ENCODE assay signal across 8 mouse cellular contexts in genomic region chr15:89377938-89378828, GRCm38 (mm10). TPM values are rescaled to one million over a fixed set of nuclear protein-coding genes. Genes with fewer than 3 reads are reported as not detected.
DNase-seq lines count a peak whose midpoint lies in the region; ATAC-seq and TF ChIP-seq lines count a peak whose summit lies in the region.

No protein-coding gene starts in this region.

- no peak for TF ChIP-seq CTCF in brain, embryonic 14.5 days (IDR thresholded peaks at IDR 0.05; ENCODE audit: borderline replicate concordance, extremely low read depth, insufficient read depth, insufficient read length)
- TF ChIP-seq CTCF in forebrain, postnatal 0 days (IDR thresholded peaks at IDR 0.05; ENCODE audit: low read depth), result no peak

- H3K9me3 ChIP-seq in heart, embryonic 15.5 days (replicated peaks), result no peaks in the 10 kb centered on the region
- no peaks in the 10 kb centered on the region for H3K9me3 ChIP-seq in forebrain, postnatal 0 days (ENCODE audit: low read length)

- H3K36me3 ChIP-seq in heart, embryonic 15.5 days, result no peaks in the 10 kb centered on the region
- no peaks in the 10 kb centered on the region for H3K36me3 ChIP-seq in forebrain, postnatal 0 days (ENCODE audit: insufficient read depth)

- 12% methylated on average over 46 of the region's 46 CpGs for WGBS in heart, embryonic 15.5 days
- 12% methylated on average over 46 of the region's 46 CpGs for WGBS in forebrain, postnatal 0 days

- no peak for TF ChIP-seq POLR2A in brain, embryonic 14.5 days (IDR thresholded peaks at IDR 0.05; ENCODE audit: borderline replicate concordance, extremely low read depth, insufficient read depth, insufficient read length, poor library complexity, severe bottlenecking)

- peaks cover 32% of the 10 kb centered on the region for H3K4me1 ChIP-seq in heart, embryonic 15.5 days (replicated peaks)
- H3K4me1 ChIP-seq in forebrain, postnatal 0 days (ENCODE audit: insufficient read depth), result 0 out of 2 replicates have a peak, but pooled peaks cover 4% of the 10 kb centered on the region

- ATAC-seq in heart, embryonic 15.5 days (replicated peaks; ENCODE audit: insufficient number of reproducible peaks, insufficient read depth, low FRiP score, low read depth), result no peak
- ATAC-seq in forebrain, postnatal 0 days, result no peak
- peak; percentile 5 for ATAC-seq in megakaryocyte progenitor cell, adult 5-6 weeks (replicated peaks; ENCODE audit: poor library complexity)
- ATAC-seq in monocyte, adult 5-6 weeks (replicated peaks; ENCODE audit: insufficient number of reproducible peaks, low FRiP score, low TSS enrichment, poor library complexity, severe bottlenecking), result no peak

- intact Hi-C loops in heart, postnatal 14 days (cut with DNase I), result loop anchor here (2.0 to 5.0 kb wide), 2 partner anchors 51 to 89 kb away; partner anchors contain the start of genes C730034F03Rik, Chkb and Gm44502

- DNase-seq in heart, postnatal 14 days, result no peak
- DNase-seq in brain, embryonic 14.5 days (ENCODE audit: low read depth), result peak; percentile 5
- DNase-seq in forebrain, postnatal 0 days, result no peak
- DNase-seq in left cerebral cortex, adult 9 months (ENCODE audit: low spot score in 2 of 2), result no peak
- no peak for DNase-seq in testis, postnatal 14 days (ENCODE audit: low spot score)

- peak overlapping the region; percentile 89 for H3K4me2 ChIP-seq in heart, embryonic 15.5 days
- H3K4me2 ChIP-seq in forebrain, postnatal 0 days (ENCODE audit: low read depth), result peak overlapping the region; percentile 53

- H3K9ac ChIP-seq in heart, embryonic 15.5 days, result peak overlapping the region; percentile 57
- peak overlapping the region; percentile 35 for H3K9ac ChIP-seq in forebrain, postnatal 0 days

- H3K27ac ChIP-seq in heart, embryonic 15.5 days, result no peak overlapping the region
- H3K27ac ChIP-seq in forebrain, postnatal 0 days (ENCODE audit: low read depth, low read length), result no peak overlapping the region

- H3K4me3 ChIP-seq in heart, embryonic 15.5 days, result peak overlapping the region; percentile 44
- peak overlapping the region; percentile 37 for H3K4me3 ChIP-seq in forebrain, postnatal 0 days (ENCODE audit: low read depth, low read length)

- H3K27me3 ChIP-seq in heart, embryonic 15.5 days, result peaks cover 64% of the 10 kb centered on the region
- H3K27me3 ChIP-seq in forebrain, postnatal 0 days (ENCODE audit: insufficient read depth, low read length), result peaks cover 32% of the 10 kb centered on the region

RNA-seq across cellular contexts. Expression of gene Odf3b, which starts 0.9 kb away (rescaled TPM):
- polyA plus RNA-seq in heart, embryonic 15.5 days (2015; fragmentation: Nextera tagmentation; extraction: Ambion mirVana), result 0.96 and 1.1 TPM in 2 replicates
- total RNA-seq in heart, postnatal 14 days (2021), result 1 to 10 TPM in 1 of 2 experiments, under 1 TPM in 1; 0.76 to 1.6 TPM
- 2.4 and 3.2 TPM in 2 replicates for polyA plus RNA-seq in brain, embryonic 14.5 days (2012; rRNA removed)
- total RNA-seq in forebrain, postnatal 0 days (2014; rRNA removed), result 3.5 and 5.0 TPM in 2 replicates
- 6.9 and 9.9 TPM in 2 replicates for polyA plus RNA-seq in forebrain, postnatal 0 days (2015; fragmentation: Nextera tagmentation; extraction: Ambion mirVana)
- total RNA-seq in megakaryocyte progenitor cell, adult 5-6 weeks (2015), result 0.90 and 2.7 TPM in 2 replicates
- total RNA-seq in megakaryocyte progenitor cell, adult 5-6 weeks (2017), result 1.9 and 3.7 TPM in 2 replicates
- total RNA-seq in monocyte, adult 5-6 weeks (2017), result not detected in 3 replicates

RNA-seq across cellular contexts. Expression of gene Tymp, which starts 1.3 kb away (rescaled TPM):
- 1.2 and 1.3 TPM in 2 replicates for polyA plus RNA-seq in heart, embryonic 15.5 days (2015; fragmentation: Nextera tagmentation; extraction: Ambion mirVana)
- under 1 TPM; 0.20 to 0.74 TPM for total RNA-seq in heart, postnatal 14 days (2021)
- 3.8 and 4.6 TPM in 2 replicates for polyA plus RNA-seq in brain, embryonic 14.5 days (2012; rRNA removed)
- total RNA-seq in forebrain, postnatal 0 days (2014; rRNA removed), result 3.7 and 5.2 TPM in 2 replicates
- polyA plus RNA-seq in forebrain, postnatal 0 days (2015; fragmentation: Nextera tagmentation; extraction: Ambion mirVana), result 3.5 and 4.1 TPM in 2 replicates
- 0.10 and 0.17 TPM in 2 replicates for total RNA-seq in megakaryocyte progenitor cell, adult 5-6 weeks (2015)
- 0.42 and 0.71 TPM in 2 replicates for total RNA-seq in megakaryocyte progenitor cell, adult 5-6 weeks (2017)
- 0.57 TPM in 1 of 3 replicates, not detected in the others for total RNA-seq in monocyte, adult 5-6 weeks (2017)

RNA-seq across cellular contexts. Expression of gene Sco2, which starts 4.5 kb away (rescaled TPM):
- polyA plus RNA-seq in heart, embryonic 15.5 days (2015; fragmentation: Nextera tagmentation; extraction: Ambion mirVana), result 7.0 and 8.2 TPM in 2 replicates
- total RNA-seq in heart, postnatal 14 days (2021), result 10 to 100 TPM; 19.7 to 21.4 TPM
- polyA plus RNA-seq in brain, embryonic 14.5 days (2012; rRNA removed), result 30.7 and 37.2 TPM in 2 replicates
- 34.6 and 37.6 TPM in 2 replicates for total RNA-seq in forebrain, postnatal 0 days (2014; rRNA removed)
- polyA plus RNA-seq in forebrain, postnatal 0 days (2015; fragmentation: Nextera tagmentation; extraction: Ambion mirVana), result 24.0 and 24.2 TPM in 2 replicates
- total RNA-seq in megakaryocyte progenitor cell, adult 5-6 weeks (2015), result 15.9 and 20.6 TPM in 2 replicates
- 14.4 and 14.7 TPM in 2 replicates for total RNA-seq in megakaryocyte progenitor cell, adult 5-6 weeks (2017)
- 5.4 to 9.4 TPM (median 6.3 TPM) in 3 replicates for total RNA-seq in monocyte, adult 5-6 weeks (2017)

RNA-seq across cellular contexts. Expression of gene Klhdc7b, which starts 6.5 kb away (rescaled TPM):
- not detected in 2 replicates for polyA plus RNA-seq in heart, embryonic 15.5 days (2015; fragmentation: Nextera tagmentation; extraction: Ambion mirVana)
- not detected for total RNA-seq in heart, postnatal 14 days (2021)
- polyA plus RNA-seq in brain, embryonic 14.5 days (2012; rRNA removed), result 0.01 TPM in 1 of 2 replicates, not detected in the other
- 0.10 and 0.23 TPM in 2 replicates for total RNA-seq in forebrain, postnatal 0 days (2014; rRNA removed)
- 0.11 TPM in 1 of 2 replicates, not detected in the other for polyA plus RNA-seq in forebrain, postnatal 0 days (2015; fragmentation: Nextera tagmentation; extraction: Ambion mirVana)
- 0.07 TPM in 1 of 2 replicates, not detected in the other for total RNA-seq in megakaryocyte progenitor cell, adult 5-6 weeks (2015)
- under 0.01 TPM in 1 of 2 replicates, not detected in the other for total RNA-seq in megakaryocyte progenitor cell, adult 5-6 weeks (2017)
- not detected in 3 replicates for total RNA-seq in monocyte, adult 5-6 weeks (2017)

RNA-seq across cellular contexts. Expression of gene Ncaph2, which starts 22.7 kb away (rescaled TPM):
- 85.3 and 96.9 TPM in 2 replicates for polyA plus RNA-seq in heart, embryonic 15.5 days (2015; fragmentation: Nextera tagmentation; extraction: Ambion mirVana)
- total RNA-seq in heart, postnatal 14 days (2021), result 10 to 100 TPM; 56.0 to 64.7 TPM
- polyA plus RNA-seq in brain, embryonic 14.5 days (2012; rRNA removed), result 126 and 172 TPM in 2 replicates
- 88.4 and 93.8 TPM in 2 replicates for total RNA-seq in forebrain, postnatal 0 days (2014; rRNA removed)
- polyA plus RNA-seq in forebrain, postnatal 0 days (2015; fragmentation: Nextera tagmentation; extraction: Ambion mirVana), result 94.9 and 95.1 TPM in 2 replicates
- total RNA-seq in megakaryocyte progenitor cell, adult 5-6 weeks (2015), result 82.4 and 115 TPM in 2 replicates
- total RNA-seq in megakaryocyte progenitor cell, adult 5-6 weeks (2017), result 96.7 and 97.9 TPM in 2 replicates
- total RNA-seq in monocyte, adult 5-6 weeks (2017), result 71.4 to 99.9 TPM (median 80.6 TPM) in 3 replicates
